Mouse (Mus musculus): Measurements from ENCODE around the gene Tssk3. TPM values are rescaled to one million over a fixed set of nuclear protein-coding genes. Genes with fewer than 3 reads are reported as not detected.

The Tssk3 gene
- polyA plus RNA-seq, 1 experiment from 2014 or later: not detected

DNA sequence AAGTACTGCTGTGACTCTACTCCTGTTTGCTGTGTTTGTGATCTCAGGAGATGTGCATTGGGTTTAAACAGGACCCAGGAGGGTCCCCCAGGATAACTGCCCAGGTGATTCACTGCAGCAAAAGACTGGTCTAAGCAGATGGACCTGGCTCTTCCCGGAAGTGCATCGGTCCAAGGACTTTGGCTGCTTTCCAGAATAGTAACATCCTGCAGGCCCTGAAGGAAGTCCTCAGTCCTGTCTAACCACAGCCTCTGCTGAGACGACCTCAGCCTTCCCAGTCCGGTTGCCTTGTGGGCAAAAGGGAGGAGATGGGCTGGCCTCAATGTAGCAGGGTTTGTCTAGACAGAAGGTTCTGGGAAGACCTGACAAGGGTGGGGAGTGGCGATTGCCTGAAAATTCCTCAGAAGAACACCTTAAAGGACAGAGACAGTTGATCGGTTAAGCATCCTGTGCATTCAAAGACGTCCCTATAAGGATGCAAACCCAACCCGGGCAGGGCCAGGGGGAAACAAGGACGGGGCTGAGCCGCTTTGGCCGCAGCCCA lies 12.2 kb upstream of the Tssk3 start:
- peaks cover 19% of the 10 kb centered on the region for H3K4me1 ChIP-seq (replicated peaks; ENCODE audit: control insufficient read depth, insufficient read depth, low read length)
- peak overlapping the region; percentile 17 for H3K4me2 ChIP-seq (replicated peaks; ENCODE audit: low read depth)
- ATAC-seq: peak; percentile 55
- H3K4me3 ChIP-seq (ENCODE audit: low read depth, low read length): no peak overlapping the region
- H3K9ac ChIP-seq (ENCODE audit: low read depth, low read length): no peak overlapping the region
- 37% methylated on average over 11 of the region's 11 CpGs for WGBS
- H3K27me3 ChIP-seq (replicated peaks; ENCODE audit: control insufficient read depth, insufficient read depth, low read length): no peaks in the 10 kb centered on the region
- H3K27ac ChIP-seq (ENCODE audit: low read depth, low read length): peak overlapping the region; percentile 71
- H3K36me3 ChIP-seq (ENCODE audit: control insufficient read depth, insufficient read depth): no peaks in the 10 kb centered on the region
- TF ChIP-seq CTCF (IDR thresholded peaks at IDR 0.05; ENCODE audit: low read depth): no peak
- no peaks in the 10 kb centered on the region for H3K9me3 ChIP-seq (ENCODE audit: control insufficient read depth)

DNA sequence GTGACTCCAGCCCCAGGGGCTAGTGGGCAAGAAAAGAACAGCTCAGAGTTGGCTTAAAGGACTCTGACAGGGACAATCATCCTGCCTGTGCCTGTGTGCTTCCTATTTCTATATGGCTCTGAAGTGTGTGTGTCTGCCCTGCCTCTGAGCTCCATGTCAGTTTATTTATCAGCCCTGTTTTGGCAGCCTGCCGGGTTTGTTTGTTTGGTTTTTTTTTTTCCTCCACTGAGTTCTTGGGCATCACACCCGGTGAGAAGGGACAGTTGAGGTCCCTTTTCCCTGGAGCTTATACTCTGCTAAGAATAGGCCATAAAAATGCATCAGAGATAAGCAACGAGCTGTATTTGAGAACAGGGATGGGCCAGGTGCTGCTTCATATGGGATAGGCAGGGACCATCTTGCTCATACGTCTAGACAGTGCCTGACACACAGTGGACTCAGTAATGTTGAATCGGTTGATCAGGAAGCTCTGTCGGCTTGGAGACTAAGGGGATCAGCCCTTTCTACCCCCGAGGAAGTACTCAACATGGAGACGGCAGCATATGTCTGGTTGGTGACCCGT lies 11.6 kb upstream of the Tssk3 start:
- 22% methylated on average over 9 of the region's 9 CpGs for WGBS

GRCm38 (mm10) chr4:129500607-129501566 lies 10.1 kb upstream of the Tssk3 start:
- Histone ChIP-seq H3K9me3 (ENCODE audit: control insufficient read depth) (no peaks in the 10 kb centered on the region), H3K4me3 (ENCODE audit: low read depth, low read length) (peak overlapping the region; percentile 52), H3K36me3 (ENCODE audit: control insufficient read depth, insufficient read depth) (no peaks in the 10 kb centered on the region), H3K27me3 (replicated peaks; ENCODE audit: control insufficient read depth, insufficient read depth, low read length) (no peaks in the 10 kb centered on the region), H3K9ac (ENCODE audit: low read depth, low read length) (peak overlapping the region; percentile 40), H3K4me2 (replicated peaks; ENCODE audit: low read depth) (peak overlapping the region; percentile 81), H3K27ac (ENCODE audit: low read depth, low read length) (peak overlapping the region; percentile 78), H3K4me1 (replicated peaks; ENCODE audit: control insufficient read depth, insufficient read depth, low read length) (peaks cover 19% of the 10 kb centered on the region)
- WGBS: 3% methylated on average over 49 of the region's 49 CpGs
- ATAC-seq: peak; percentile 57
- TF ChIP-seq CTCF (IDR thresholded peaks at IDR 0.05; ENCODE audit: low read depth): no peak; the same call in 1 of the 2 replicates

More for the DNA sequence above, 11.6 kb upstream of the Tssk3 start:
- peak overlapping the region; percentile 17 for H3K4me2 ChIP-seq (replicated peaks; ENCODE audit: low read depth)
- TF ChIP-seq CTCF (IDR thresholded peaks at IDR 0.05; ENCODE audit: low read depth): no peak
- H3K27ac ChIP-seq (ENCODE audit: low read depth, low read length): peak overlapping the region; percentile 71
- ATAC-seq: peak; percentile 85
- H3K4me1 ChIP-seq (replicated peaks; ENCODE audit: control insufficient read depth, insufficient read depth, low read length): peaks cover 19% of the 10 kb centered on the region
- H3K9ac ChIP-seq (ENCODE audit: low read depth, low read length): no peak overlapping the region
- no peaks in the 10 kb centered on the region for H3K9me3 ChIP-seq (ENCODE audit: control insufficient read depth)
- H3K36me3 ChIP-seq (ENCODE audit: control insufficient read depth, insufficient read depth): no peaks in the 10 kb centered on the region
- H3K27me3 ChIP-seq (replicated peaks; ENCODE audit: control insufficient read depth, insufficient read depth, low read length): no peaks in the 10 kb centered on the region
- no peak overlapping the region for H3K4me3 ChIP-seq (ENCODE audit: low read depth, low read length)

- no peaks in the 10 kb centered on the region for H3K36me3 ChIP-seq (ENCODE audit: control insufficient read depth, insufficient read depth)
- TF ChIP-seq CTCF (IDR thresholded peaks at IDR 0.05; ENCODE audit: low read depth): no peak
- peak overlapping the region; percentile 81 for H3K4me2 ChIP-seq (replicated peaks; ENCODE audit: low read depth)
- no peak overlapping the region; the same call in 1 of the 2 replicates for H3K9ac ChIP-seq (ENCODE audit: low read depth, low read length)
- H3K4me3 ChIP-seq (ENCODE audit: low read depth, low read length): peak overlapping the region; percentile 52
- peaks cover 19% of the 10 kb centered on the region for H3K4me1 ChIP-seq (replicated peaks; ENCODE audit: control insufficient read depth, insufficient read depth, low read length)
- H3K9me3 ChIP-seq (ENCODE audit: control insufficient read depth): no peaks in the 10 kb centered on the region
- 81% methylated on average over 8 of the region's 8 CpGs for WGBS
- ATAC-seq: no peak
- no peak overlapping the region; the same call in 1 of the 2 replicates for H3K27ac ChIP-seq (ENCODE audit: low read depth, low read length)
- H3K27me3 ChIP-seq (replicated peaks; ENCODE audit: control insufficient read depth, insufficient read depth, low read length): no peaks in the 10 kb centered on the region
Observed at GRCm38 (mm10) chr4:129500017-129500416, 9.2 kb upstream of the Tssk3 start.

GRCm38 (mm10) chr4:129498941-129499340 lies 8.1 kb upstream of the Tssk3 start:
- WGBS: 71% methylated on average over 3 of the region's 3 CpGs
- Histone ChIP-seq H3K9ac (ENCODE audit: low read depth, low read length) (no peak overlapping the region), H3K4me2 (replicated peaks; ENCODE audit: low read depth) (no peak overlapping the region), H3K9me3 (ENCODE audit: control insufficient read depth) (no peaks in the 10 kb centered on the region), H3K27me3 (replicated peaks; ENCODE audit: control insufficient read depth, insufficient read depth, low read length) (no peaks in the 10 kb centered on the region), H3K4me1 (replicated peaks; ENCODE audit: control insufficient read depth, insufficient read depth, low read length) (peaks cover 12% of the 10 kb centered on the region; the same call in 1 of the 2 replicates), H3K4me3 (ENCODE audit: low read depth, low read length) (no peak overlapping the region), H3K27ac (ENCODE audit: low read depth, low read length) (no peak overlapping the region), H3K36me3 (ENCODE audit: control insufficient read depth, insufficient read depth) (no peaks in the 10 kb centered on the region)
- no peak for ATAC-seq
- no peak for TF ChIP-seq CTCF (IDR thresholded peaks at IDR 0.05; ENCODE audit: low read depth)

- Histone ChIP-seq H3K4me3 (ENCODE audit: low read depth, low read length) (no peak overlapping the region), H3K27me3 (replicated peaks; ENCODE audit: control insufficient read depth, insufficient read depth, low read length) (peaks cover 4% of the 10 kb centered on the region; the same call in 1 of the 2 replicates), H3K4me2 (replicated peaks; ENCODE audit: low read depth) (no peak overlapping the region), H3K4me1 (replicated peaks; ENCODE audit: control insufficient read depth, insufficient read depth, low read length) (peaks cover 3% of the 10 kb centered on the region), H3K9ac (ENCODE audit: low read depth, low read length) (no peak overlapping the region), H3K9me3 (ENCODE audit: control insufficient read depth) (no peaks in the 10 kb centered on the region), H3K36me3 (ENCODE audit: control insufficient read depth, insufficient read depth) (no peaks in the 10 kb centered on the region), H3K27ac (ENCODE audit: low read depth, low read length) (no peak overlapping the region; the same call in 1 of the 2 replicates)
- no peak; the same call in 1 of the 2 replicates for TF ChIP-seq CTCF (IDR thresholded peaks at IDR 0.05; ENCODE audit: low read depth)
- WGBS: 40% methylated on average over 6 of the region's 6 CpGs
- ATAC-seq: no peak
Observed at GRCm38 (mm10) chr4:129496631-129497030, 5.8 kb upstream of the Tssk3 start.
